Mouse (Mus musculus) ES-Bruce4 (cell line): ENCODE measurements around the gene Dnah17.

Experiments used
- CTCF ChIP-seq: IDR thresholded peaks from one replicate; pipeline ENCODE4 v1.8.1; 2011; ENCODE audit warnings: low read depth, low read length
- EP300 ChIP-seq: IDR thresholded peaks from 2 replicates; pipeline ENCODE4 v1.6.1; 2011; ENCODE audit warnings: low read depth, low read length; ENCODE audit not compliant: insufficient read depth
- POLR2A ChIP-seq: IDR thresholded peaks from one replicate; pipeline ENCODE4 v1.8.1; 2011; ENCODE audit warnings: low read length; ENCODE audit not compliant: insufficient read depth

DNA sequence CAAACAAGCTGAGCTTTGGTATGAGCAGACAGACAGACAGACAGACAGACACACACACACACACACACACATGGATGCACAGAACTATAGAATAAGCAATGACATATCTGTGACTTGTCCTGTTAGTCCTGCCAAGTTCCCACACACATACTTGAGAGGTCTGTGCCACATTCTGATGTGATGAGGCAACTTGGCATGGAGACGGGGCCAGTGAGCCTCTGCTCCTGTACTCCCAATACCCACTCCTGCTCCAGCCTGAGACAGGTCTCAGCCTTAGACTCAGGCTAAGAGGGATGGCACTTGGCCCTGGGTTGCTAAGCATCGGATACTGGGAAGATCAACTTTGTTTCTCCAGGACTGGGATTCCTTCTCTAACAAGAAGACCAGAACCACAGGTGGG is 30.3 kb upstream of the Dnah17 start:
- TF ChIP-seq CTCF (no peak), EP300 (no peak), POLR2A (no peak)
